Mouse (Mus musculus): ENCODE data around the gene Pheta1. TPM values are rescaled to one million over a fixed set of nuclear protein-coding genes. Genes with fewer than 3 reads are reported as not detected.

Pheta1 gene
- polyA plus RNA-seq, 1 experiment from 2014 or later: 40.1 TPM

DNA sequence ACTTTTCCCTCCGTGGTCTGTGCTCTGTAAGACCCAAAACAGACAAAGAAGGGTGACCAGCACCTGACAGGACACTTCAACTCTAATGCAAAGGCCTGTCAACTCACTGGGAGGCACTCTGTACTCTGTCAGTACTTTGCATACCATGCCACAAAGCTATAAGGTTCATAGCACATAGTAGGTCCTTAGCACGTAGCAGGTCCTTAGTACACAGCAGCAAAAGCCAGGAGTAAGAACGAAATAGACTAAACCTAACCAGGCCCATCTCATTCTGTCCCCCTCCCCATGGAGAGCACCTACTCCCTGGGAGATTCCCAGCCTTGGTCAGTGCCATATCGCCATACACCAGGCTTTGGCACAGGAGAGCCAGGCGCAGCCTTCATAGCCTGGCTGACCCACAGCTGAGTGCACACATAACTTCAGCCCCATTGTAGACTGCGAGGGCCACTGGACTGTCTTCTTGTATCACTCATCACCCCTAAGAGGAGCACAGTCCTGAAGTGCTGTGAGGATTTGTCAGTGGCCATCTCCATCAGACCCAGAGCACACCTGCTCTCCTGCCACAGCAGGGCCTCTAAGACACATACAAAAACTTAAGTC lies 17.7 kb upstream of the Pheta1 start:
- 88% methylated on average over 6 of the region's 6 CpGs for WGBS
- Histone ChIP-seq H3K27me3 (ENCODE audit: control insufficient read depth, insufficient read depth, low read length) (peaks cover 24% of the 10 kb centered on the region; the same call in 1 of the 2 replicates), H3K9ac (replicated peaks; ENCODE audit: low read length) (no peak overlapping the region), H3K36me3 (ENCODE audit: control insufficient read depth, insufficient read depth, low read length) (no peaks in the 10 kb centered on the region), H3K4me3 (replicated peaks; ENCODE audit: low read depth, low read length) (no peak overlapping the region), H3K4me2 (ENCODE audit: low read length) (no peak overlapping the region), H3K4me1 (ENCODE audit: control insufficient read depth, insufficient read depth, low read length) (peaks cover 26% of the 10 kb centered on the region), H3K27ac (replicated peaks; ENCODE audit: low read depth, low read length) (no peak overlapping the region), H3K9me3 (ENCODE audit: control insufficient read depth, low read length) (no peaks in the 10 kb centered on the region)
- no peak for ATAC-seq (ENCODE audit: low FRiP score, low TSS enrichment)
- no peak for DNase-seq

DNA sequence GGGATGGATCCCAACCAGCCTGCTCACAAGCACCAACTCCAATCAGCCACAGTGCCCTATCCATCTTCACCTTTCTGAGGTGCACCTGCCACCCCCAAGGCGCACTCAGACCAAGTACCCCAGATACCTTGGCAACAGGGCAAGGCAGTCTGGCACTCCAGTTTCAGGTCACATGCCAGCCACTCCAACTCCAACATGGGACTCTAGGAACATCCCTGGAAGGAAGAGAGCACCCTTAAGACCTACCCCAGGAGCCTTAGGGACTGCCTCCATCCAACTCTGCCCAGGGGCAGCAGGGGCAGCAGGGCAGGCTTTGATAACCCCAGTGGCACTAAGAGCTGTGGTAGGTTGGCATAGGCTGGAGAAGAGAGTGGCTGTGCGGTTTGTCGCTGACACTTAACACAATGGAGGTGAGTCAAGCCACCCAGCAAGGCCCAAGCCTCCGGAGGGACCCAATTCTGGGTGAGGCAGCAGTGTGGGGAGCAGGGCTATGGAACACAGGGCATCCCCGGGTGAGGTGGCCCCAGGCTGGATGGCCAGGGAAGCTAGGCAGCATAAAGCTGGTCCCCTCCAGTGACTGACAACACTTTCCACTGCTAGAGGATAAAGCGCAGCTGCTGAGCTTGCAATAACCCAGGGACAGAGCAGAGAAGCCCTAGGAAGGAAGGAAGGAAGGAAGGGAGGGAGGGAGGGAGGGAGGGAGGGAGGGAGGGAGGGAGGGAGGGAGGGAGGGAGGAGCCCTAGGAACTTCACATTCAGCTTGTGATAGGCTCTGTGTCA lies 16.2 kb upstream of the Pheta1 start:
- peaks cover 34% of the 10 kb centered on the region for H3K27me3 ChIP-seq (ENCODE audit: control insufficient read depth, insufficient read depth, low read length)
- ATAC-seq (ENCODE audit: low FRiP score, low TSS enrichment) (no peak), DNase-seq (no peak)
- H3K9ac ChIP-seq (replicated peaks; ENCODE audit: low read length): 0 out of 2 replicates have a peak overlapping the region, but pooled peaks have one; percentile 20
- H3K9me3 ChIP-seq (ENCODE audit: control insufficient read depth, low read length): no peaks in the 10 kb centered on the region
- no peak overlapping the region for H3K4me3 ChIP-seq (replicated peaks; ENCODE audit: low read depth, low read length)
- H3K4me1 ChIP-seq (ENCODE audit: control insufficient read depth, insufficient read depth, low read length): peaks cover 33% of the 10 kb centered on the region
- no peak overlapping the region for H3K4me2 ChIP-seq (ENCODE audit: low read length)
- WGBS: 76% methylated on average over 6 of the region's 6 CpGs
- H3K36me3 ChIP-seq (ENCODE audit: control insufficient read depth, insufficient read depth, low read length): no peaks in the 10 kb centered on the region
- no peak overlapping the region for H3K27ac ChIP-seq (replicated peaks; ENCODE audit: low read depth, low read length)

DNA sequence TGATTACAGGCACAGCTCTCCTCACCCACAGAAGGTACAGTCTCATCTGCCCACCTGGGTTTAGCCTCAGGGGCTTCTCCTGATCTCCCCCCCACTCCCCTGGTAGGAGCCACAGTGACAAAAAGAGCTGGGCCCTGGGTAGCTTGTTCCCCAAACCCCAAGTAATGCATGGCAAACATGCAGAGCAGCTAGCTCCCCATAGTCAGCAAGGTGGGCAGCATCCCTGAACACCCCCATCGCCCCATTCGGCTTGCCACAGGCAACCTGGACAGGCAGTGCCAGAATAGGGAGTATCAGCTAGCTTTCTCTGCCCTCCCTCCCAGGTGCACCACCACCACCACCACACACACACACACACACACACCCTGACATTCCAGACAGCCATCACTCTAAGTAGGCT lies 15.6 kb upstream of the Pheta1 start:
- peaks cover 33% of the 10 kb centered on the region for H3K4me1 ChIP-seq (ENCODE audit: control insufficient read depth, insufficient read depth, low read length)
- H3K27ac ChIP-seq (replicated peaks; ENCODE audit: low read depth, low read length): no peak overlapping the region
- DNase-seq: no peak
- H3K27me3 ChIP-seq (ENCODE audit: control insufficient read depth, insufficient read depth, low read length): peaks cover 36% of the 10 kb centered on the region
- no peaks in the 10 kb centered on the region for H3K9me3 ChIP-seq (ENCODE audit: control insufficient read depth, low read length)
- no peaks in the 10 kb centered on the region for H3K36me3 ChIP-seq (ENCODE audit: control insufficient read depth, insufficient read depth, low read length)
- no peak for ATAC-seq (ENCODE audit: low FRiP score, low TSS enrichment)
- H3K9ac ChIP-seq (replicated peaks; ENCODE audit: low read length): no peak overlapping the region
- no peak overlapping the region for H3K4me3 ChIP-seq (replicated peaks; ENCODE audit: low read depth, low read length)
- H3K4me2 ChIP-seq (ENCODE audit: low read length): no peak overlapping the region
- WGBS: 94% methylated on average over 2 of the region's 2 CpGs

DNA sequence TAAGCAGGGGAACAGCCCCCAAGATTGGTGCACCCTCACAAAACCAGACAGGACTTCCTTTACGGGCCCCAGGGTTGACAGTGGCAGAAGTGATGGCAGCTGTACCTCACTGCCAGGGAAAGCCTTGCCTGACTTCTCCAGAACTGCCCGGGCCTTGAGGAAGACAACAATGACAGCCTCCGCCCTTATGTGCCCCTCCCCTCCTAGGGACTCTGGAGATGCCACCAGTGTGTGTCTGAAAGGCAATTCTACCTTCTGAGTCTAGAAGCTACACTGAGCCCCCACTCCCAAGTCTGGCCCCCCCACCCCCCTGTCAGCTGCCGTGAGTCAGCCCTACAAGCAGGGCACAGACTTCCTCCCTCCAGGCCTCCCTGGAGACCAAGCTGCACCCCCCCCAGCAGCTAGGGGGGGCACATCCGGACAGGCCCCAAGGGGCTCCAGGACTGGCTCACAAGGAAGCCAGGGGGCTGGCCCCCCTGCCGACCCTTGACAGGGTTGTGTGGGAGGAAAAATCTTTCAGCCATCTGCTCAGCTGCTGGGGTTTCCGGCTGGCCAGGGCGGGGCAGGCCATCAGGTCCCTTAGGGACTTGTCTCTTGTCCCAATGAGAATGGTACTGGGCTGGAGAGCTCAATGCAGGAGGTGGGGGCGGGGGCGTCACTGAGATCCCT lies 15.1 kb upstream of the Pheta1 start:
- WGBS: 48% methylated on average over 10 of the region's 10 CpGs
- H3K27me3 ChIP-seq (ENCODE audit: control insufficient read depth, insufficient read depth, low read length): peaks cover 41% of the 10 kb centered on the region
- H3K4me3 ChIP-seq (replicated peaks; ENCODE audit: low read depth, low read length): no peak overlapping the region
- ATAC-seq (ENCODE audit: low FRiP score, low TSS enrichment): no peak
- peaks cover 33% of the 10 kb centered on the region for H3K4me1 ChIP-seq (ENCODE audit: control insufficient read depth, insufficient read depth, low read length)
- no peak overlapping the region for H3K9ac ChIP-seq (replicated peaks; ENCODE audit: low read length)
- no peaks in the 10 kb centered on the region for H3K9me3 ChIP-seq (ENCODE audit: control insufficient read depth, low read length)
- H3K4me2 ChIP-seq (ENCODE audit: low read length): no peak overlapping the region
- no peak overlapping the region for H3K27ac ChIP-seq (replicated peaks; ENCODE audit: low read depth, low read length)
- no peaks in the 10 kb centered on the region for H3K36me3 ChIP-seq (ENCODE audit: control insufficient read depth, insufficient read depth, low read length)
- DNase-seq: no peak

DNA sequence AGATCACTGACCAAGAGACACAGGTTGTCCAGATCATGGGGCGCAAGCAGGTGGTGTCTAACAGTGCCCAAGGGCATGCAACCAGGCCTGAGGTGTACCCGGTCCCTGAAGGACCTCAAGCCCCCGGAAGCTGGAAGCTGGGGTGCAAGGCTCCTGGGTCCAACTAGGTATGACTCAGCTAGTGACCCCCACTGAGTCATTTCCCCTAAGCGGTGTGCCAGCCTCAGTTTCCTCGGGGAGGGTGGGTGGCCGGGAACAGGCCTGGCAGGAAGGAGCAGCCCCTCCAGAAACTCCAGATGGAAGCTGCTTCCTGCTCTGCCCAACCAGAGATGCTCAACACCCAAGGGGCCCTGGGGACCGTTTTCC lies 14.6 kb upstream of the Pheta1 start:
- no peak for DNase-seq
- ATAC-seq (ENCODE audit: low FRiP score, low TSS enrichment): no peak
- WGBS: 88% methylated on average over 7 of the region's 7 CpGs
- Histone ChIP-seq H3K4me2 (ENCODE audit: low read length) (0 out of 2 replicates have a peak overlapping the region, but pooled peaks have one; percentile 17), H3K9me3 (ENCODE audit: control insufficient read depth, low read length) (no peaks in the 10 kb centered on the region), H3K4me3 (replicated peaks; ENCODE audit: low read depth, low read length) (no peak overlapping the region), H3K27ac (replicated peaks; ENCODE audit: low read depth, low read length) (no peak overlapping the region), H3K27me3 (ENCODE audit: control insufficient read depth, insufficient read depth, low read length) (peaks cover 47% of the 10 kb centered on the region), H3K36me3 (ENCODE audit: control insufficient read depth, insufficient read depth, low read length) (no peaks in the 10 kb centered on the region), H3K9ac (replicated peaks; ENCODE audit: low read length) (no peak overlapping the region), H3K4me1 (ENCODE audit: control insufficient read depth, insufficient read depth, low read length) (peaks cover 32% of the 10 kb centered on the region)

DNA sequence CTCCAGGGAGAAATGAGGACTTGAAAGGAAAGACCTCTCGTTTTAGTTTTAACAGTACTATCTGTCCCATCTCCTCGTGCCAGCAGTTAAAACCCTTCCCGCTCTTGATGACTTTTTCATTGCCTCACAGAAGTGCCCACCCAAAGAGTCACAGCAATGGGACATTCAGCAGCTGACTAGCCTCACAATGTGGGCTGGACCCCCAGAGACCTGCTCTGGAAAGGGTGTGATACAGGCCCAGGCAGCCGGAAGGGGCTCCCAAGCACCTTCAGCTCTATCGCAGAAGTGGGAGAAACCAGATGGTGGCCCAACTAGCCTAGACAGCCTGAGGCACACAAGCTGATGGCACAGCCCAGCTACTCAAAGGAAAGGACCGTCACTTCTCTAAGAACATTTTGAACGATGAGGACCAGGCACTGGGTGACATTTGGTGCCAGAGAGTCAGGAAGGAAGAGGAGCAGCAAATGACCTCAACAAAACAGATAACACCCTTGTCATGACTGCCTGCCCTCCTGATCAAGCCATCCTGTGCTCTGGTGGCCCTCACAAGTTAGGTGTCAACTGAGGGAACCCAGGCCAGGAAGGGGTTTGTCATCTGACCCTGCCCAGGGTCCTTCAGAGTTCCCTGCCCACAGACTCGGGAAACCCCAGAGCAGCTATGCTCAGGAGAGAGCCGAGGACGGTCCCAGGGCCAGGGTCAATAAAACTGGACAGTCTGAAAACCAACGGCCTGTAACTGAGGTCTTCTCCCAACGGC lies 13.6 kb upstream of the Pheta1 start:
- DNase-seq: no peak
- Histone ChIP-seq H3K4me3 (replicated peaks; ENCODE audit: low read depth, low read length) (peak overlapping the region; percentile 75), H3K27ac (replicated peaks; ENCODE audit: low read depth, low read length) (no peak overlapping the region), H3K9me3 (ENCODE audit: control insufficient read depth, low read length) (no peaks in the 10 kb centered on the region), H3K9ac (replicated peaks; ENCODE audit: low read length) (peak overlapping the region; percentile 65; the same call in 1 of the 2 replicates), H3K4me1 (ENCODE audit: control insufficient read depth, insufficient read depth, low read length) (peaks cover 31% of the 10 kb centered on the region), H3K4me2 (ENCODE audit: low read length) (peak overlapping the region; percentile 94), H3K36me3 (ENCODE audit: control insufficient read depth, insufficient read depth, low read length) (no peaks in the 10 kb centered on the region), H3K27me3 (ENCODE audit: control insufficient read depth, insufficient read depth, low read length) (peaks cover 45% of the 10 kb centered on the region)
- ATAC-seq (ENCODE audit: low FRiP score, low TSS enrichment): no peak
- 48% methylated on average over 12 of the region's 12 CpGs for WGBS

DNA sequence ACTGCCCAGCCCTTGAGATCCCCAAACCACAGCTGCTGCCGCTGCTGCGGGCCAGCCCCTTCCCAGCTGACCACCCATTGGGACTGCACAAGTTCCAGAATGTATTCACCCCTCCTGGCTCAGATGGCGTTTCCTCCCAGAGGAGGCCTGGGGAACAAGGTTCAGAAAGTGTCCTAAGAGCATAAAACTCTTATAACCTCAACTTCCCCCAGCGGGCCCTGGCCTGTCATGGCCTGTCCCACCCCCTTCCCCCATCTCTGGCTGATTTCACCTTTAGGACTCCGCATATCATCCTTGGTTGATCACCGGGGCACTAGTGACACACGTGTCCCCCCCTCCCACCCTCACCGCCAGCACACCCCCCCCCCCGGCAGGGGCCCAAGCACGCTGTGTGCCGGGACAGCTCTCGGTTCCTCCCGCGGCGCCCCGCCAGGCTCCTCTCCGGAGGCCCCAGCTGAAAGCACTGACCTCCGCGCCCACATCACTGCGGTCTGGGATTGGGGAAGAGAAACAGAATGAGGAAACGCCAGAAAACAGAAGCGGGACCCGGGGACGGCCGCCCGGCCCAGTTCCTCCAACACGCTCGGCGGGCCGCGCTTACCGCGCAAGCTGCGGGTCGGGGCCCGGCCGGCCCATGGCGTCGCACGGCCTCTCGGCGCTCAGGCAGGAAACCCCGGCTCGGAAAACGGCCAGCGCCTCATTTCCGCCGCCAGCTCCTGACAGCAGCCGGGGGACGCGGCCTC lies 12.7 kb upstream of the Pheta1 start:
- Histone ChIP-seq H3K4me2 (ENCODE audit: low read length) (peak overlapping the region; percentile 94), H3K4me3 (replicated peaks; ENCODE audit: low read depth, low read length) (peak overlapping the region; percentile 75), H3K27ac (replicated peaks; ENCODE audit: low read depth, low read length) (peak overlapping the region; percentile 49; the same call in 1 of the 2 replicates), H3K36me3 (ENCODE audit: control insufficient read depth, insufficient read depth, low read length) (no peaks in the 10 kb centered on the region), H3K4me1 (ENCODE audit: control insufficient read depth, insufficient read depth, low read length) (peaks cover 31% of the 10 kb centered on the region), H3K27me3 (ENCODE audit: control insufficient read depth, insufficient read depth, low read length) (peaks cover 45% of the 10 kb centered on the region), H3K9ac (replicated peaks; ENCODE audit: low read length) (peak overlapping the region; percentile 65), H3K9me3 (ENCODE audit: control insufficient read depth, low read length) (no peaks in the 10 kb centered on the region)
- peak; percentile 9; the same call in 1 of the 2 replicates for ATAC-seq (ENCODE audit: low FRiP score, low TSS enrichment)
- DNase-seq: peak; percentile 38
- 0% methylated on average over 49 of the region's 51 CpGs for WGBS

Measured in midbrain, embryonic 14.5 days (tissue).